Mouse (Mus musculus): ENCODE measurements around the gene Optn. TPM values are rescaled to one million over a fixed set of nuclear protein-coding genes. Genes with fewer than 3 reads are reported as not detected.

Gene Optn
- polyA plus RNA-seq, 1 experiment from 2014 or later: 12.4 TPM

DNA sequence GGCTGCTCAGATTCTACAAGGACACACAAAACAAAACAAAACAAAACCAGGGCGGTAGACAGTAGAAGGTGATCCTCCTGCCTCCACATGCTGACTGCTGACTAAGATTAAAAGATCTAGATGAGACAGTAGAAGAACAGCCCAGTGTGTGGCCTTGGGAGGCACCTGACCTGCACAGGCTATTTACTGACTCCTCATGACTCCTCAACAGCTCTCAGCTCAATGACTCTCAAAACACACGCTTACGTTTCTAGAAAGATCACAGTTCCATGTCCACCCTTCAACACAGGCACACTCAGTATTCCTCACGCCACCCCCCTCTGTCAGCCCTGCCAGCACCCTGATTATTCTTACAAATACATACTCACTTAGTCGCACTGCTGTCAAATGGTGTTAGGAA, 5.4 kb downstream of the Optn start:
- Histone ChIP-seq H3K9ac (no peak overlapping the region), H3K36me3 (no peaks in the 10 kb centered on the region), H3K4me3 (replicated peaks) (no peak overlapping the region), H3K27ac (no peak overlapping the region), H3K4me1 (no peaks in the 10 kb centered on the region), H3K4me2 (no peak overlapping the region), H3K27me3 (replicated peaks) (no peaks in the 10 kb centered on the region), H3K9me3 (no peaks in the 10 kb centered on the region)
- ATAC-seq (ENCODE audit: insufficient read depth, low FRiP score, low read depth): no peak
- WGBS: 83% methylated on average over 5 of the region's 5 CpGs

DNA sequence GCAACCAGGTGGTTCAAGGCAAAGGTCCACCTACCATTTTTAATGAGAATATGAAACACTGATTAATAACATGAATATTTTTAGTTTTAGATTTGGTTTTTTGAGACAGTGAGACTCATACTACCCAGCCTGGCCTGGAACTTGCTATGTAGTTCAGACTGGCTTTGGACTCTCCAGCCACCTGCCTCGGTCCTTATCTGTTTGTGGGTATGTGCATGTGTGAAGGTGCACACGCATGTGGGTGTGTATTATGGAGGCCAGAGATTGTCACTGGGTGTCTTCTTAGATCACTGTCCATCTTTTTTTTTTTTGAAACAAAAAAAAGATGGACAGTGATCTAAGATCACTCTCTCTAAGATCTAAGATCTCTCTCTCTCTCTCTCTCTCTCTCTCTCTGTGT, 13.3 kb downstream of the Optn start:
- ATAC-seq (ENCODE audit: insufficient read depth, low FRiP score, low read depth): no peak
- Histone ChIP-seq H3K27ac (no peak overlapping the region), H3K36me3 (no peaks in the 10 kb centered on the region), H3K4me2 (no peak overlapping the region), H3K4me1 (no peaks in the 10 kb centered on the region), H3K9me3 (no peaks in the 10 kb centered on the region), H3K27me3 (replicated peaks) (no peaks in the 10 kb centered on the region), H3K9ac (no peak overlapping the region), H3K4me3 (replicated peaks) (no peak overlapping the region)
- WGBS: 81% methylated on average over 2 of the region's 2 CpGs

DNA sequence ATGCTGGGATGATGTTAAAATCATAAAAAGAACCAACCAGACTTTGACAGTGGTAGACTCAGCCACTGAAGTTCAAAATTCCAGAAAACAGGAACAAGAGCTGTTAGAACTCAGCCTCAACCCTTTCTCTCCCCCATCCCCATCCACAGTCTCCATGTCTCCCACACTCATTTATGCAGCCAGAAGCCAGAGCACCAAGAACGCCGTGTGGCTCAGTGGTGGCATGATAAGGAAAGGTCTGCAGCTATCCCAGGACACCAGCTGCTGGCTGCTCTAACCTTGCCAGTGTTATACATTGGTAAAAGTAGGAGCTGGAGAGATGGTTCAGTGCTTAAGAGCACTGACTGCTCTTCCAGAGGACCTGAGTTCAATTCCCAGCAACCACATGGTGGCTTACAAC, 16.8 kb downstream of the Optn start:
- H3K27me3 ChIP-seq (replicated peaks): no peaks in the 10 kb centered on the region
- 72% methylated on average over 2 of the region's 2 CpGs for WGBS
- H3K4me1 ChIP-seq: no peaks in the 10 kb centered on the region
- no peak for ATAC-seq (ENCODE audit: insufficient read depth, low FRiP score, low read depth)
- H3K36me3 ChIP-seq: no peaks in the 10 kb centered on the region
- no peak overlapping the region for H3K4me3 ChIP-seq (replicated peaks)
- no peak overlapping the region for H3K4me2 ChIP-seq
- H3K9ac ChIP-seq: no peak overlapping the region
- H3K9me3 ChIP-seq: no peaks in the 10 kb centered on the region
- H3K27ac ChIP-seq: no peak overlapping the region

DNA sequence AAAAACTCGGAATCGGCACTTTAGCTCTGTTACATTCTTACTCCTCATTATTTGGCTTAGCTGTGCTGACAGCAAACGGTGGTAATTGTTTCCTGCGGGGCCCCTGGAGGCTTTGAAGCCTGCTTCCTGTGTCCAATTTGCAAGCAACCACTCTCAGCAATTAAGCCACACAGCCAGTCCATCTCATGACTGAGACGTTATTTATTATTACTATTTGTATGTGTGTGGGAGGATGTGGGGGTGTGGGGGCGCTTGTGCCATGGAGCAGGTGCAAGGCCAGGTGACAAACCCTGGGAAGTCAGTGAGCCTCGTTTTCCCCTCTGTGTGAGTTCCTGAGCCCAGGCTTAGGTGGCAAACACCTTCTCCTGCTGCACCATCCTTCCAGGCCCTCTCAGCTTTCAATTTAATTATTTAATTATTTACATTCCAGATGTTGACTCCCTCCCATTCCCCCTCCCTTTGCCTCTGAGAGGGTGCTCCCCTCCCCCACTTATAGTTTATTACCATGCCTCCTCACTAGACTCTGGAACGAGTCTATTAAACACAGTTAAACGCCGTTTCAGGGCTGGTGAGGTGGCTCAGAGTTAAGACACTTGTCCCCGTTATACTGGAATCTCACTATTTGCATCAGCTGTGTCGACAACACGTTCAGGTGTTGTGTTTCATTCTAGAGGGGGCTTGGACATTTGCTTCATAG, 18.4 kb downstream of the Optn start:
- 40% methylated on average over 13 of the region's 13 CpGs for WGBS
- H3K36me3 ChIP-seq: no peaks in the 10 kb centered on the region
- H3K9me3 ChIP-seq: no peaks in the 10 kb centered on the region
- H3K4me2 ChIP-seq: no peak overlapping the region
- H3K27ac ChIP-seq: no peak overlapping the region
- ATAC-seq (ENCODE audit: insufficient read depth, low FRiP score, low read depth): no peak
- H3K4me3 ChIP-seq (replicated peaks): no peak overlapping the region
- H3K27me3 ChIP-seq (replicated peaks): no peaks in the 10 kb centered on the region
- no peaks in the 10 kb centered on the region for H3K4me1 ChIP-seq
- H3K9ac ChIP-seq: no peak overlapping the region

DNA sequence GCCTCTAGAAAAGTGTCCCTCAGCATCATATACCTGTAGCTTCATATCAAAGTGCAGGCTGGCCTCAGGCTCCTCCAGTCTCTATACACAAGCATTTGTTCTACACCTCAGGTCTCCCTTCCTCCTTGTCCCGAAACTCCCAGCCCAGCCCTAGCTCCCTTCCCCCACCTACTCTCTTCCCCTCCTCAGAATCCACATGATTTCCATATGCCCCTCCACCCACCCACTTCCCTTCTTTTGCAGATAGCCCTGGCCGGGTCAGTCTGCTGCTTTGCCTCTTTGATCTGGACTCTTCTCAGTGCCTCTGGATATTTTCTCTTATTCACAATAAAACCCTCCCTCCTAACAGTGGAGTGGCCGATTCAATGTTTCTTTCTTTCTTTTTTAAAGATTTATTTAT, 19.5 kb downstream of the Optn start:
- H3K4me2 ChIP-seq: no peak overlapping the region
- no peak overlapping the region for H3K9ac ChIP-seq
- H3K9me3 ChIP-seq: no peaks in the 10 kb centered on the region
- no peaks in the 10 kb centered on the region for H3K36me3 ChIP-seq
- H3K4me3 ChIP-seq (replicated peaks): no peak overlapping the region
- H3K27me3 ChIP-seq (replicated peaks): no peaks in the 10 kb centered on the region
- no peaks in the 10 kb centered on the region for H3K4me1 ChIP-seq
- 51% methylated on average over 3 of the region's 3 CpGs for WGBS
- no peak overlapping the region for H3K27ac ChIP-seq
- no peak for ATAC-seq (ENCODE audit: insufficient read depth, low FRiP score, low read depth)

DNA sequence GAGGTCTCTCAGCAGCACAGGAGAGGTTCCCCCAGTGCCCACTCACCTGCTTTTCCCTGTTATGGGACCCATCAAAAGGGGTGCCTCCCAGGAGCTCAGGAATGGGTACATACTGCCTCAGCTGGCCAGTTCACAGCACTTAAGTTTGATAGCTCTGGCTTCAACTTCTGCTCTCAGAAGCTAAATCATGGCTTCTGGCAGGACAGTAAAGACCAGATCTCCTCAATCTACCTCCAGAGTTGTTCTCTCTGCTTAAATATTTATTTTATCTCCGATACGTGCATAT, 20.4 kb downstream of the Optn start:
- ATAC-seq (ENCODE audit: insufficient read depth, low FRiP score, low read depth): no peak
- Histone ChIP-seq H3K4me1 (no peaks in the 10 kb centered on the region), H3K4me3 (replicated peaks) (no peak overlapping the region), H3K27me3 (replicated peaks) (no peaks in the 10 kb centered on the region), H3K9me3 (no peaks in the 10 kb centered on the region), H3K9ac (no peak overlapping the region), H3K27ac (no peak overlapping the region), H3K4me2 (no peak overlapping the region), H3K36me3 (no peaks in the 10 kb centered on the region)
- 73% methylated on average over 2 of the region's 2 CpGs for WGBS

DNA sequence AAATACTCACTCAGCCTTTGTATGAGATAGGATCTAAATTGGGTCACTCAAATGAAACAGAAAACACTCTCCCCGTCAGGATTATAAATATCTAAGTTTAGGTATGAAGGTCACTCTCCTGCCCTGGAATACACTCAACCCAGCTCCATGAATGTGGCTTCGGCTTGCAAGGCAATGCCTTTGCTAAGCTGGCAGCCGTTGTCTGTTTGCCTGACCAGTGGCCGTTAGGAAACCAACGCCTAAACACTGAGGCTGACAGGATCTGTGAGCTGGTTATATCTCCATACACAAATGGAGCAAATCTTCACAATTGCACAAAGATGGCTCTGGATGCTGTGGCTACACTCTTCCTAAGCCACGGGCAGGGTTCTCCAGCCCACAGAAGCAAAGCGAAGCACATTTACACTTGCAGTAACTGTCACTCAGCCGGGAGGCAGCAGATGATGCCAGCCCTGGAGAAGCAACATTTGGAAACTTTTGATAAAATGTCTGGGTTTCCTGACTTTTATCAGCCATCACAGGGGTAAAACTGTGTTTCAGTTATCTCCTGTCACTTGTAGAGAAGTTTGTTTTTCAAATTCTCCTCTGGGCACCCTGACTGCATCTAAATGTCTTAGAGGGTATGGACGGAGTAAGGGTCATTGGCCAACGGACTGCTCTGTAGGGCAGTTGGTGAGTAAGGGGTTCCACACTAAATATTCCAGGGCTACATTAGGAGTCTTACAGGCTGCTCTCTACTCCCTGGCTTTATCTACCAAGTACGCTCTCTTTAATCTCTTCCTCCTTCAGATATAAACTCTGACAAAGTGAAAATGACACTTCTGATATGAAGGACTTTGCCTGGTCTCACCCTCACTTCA, 21.0 kb downstream of the Optn start:
- Histone ChIP-seq H3K4me1 (no peaks in the 10 kb centered on the region), H3K36me3 (no peaks in the 10 kb centered on the region), H3K4me2 (no peak overlapping the region), H3K9ac (no peak overlapping the region), H3K27ac (no peak overlapping the region), H3K9me3 (no peaks in the 10 kb centered on the region), H3K27me3 (replicated peaks) (no peaks in the 10 kb centered on the region), H3K4me3 (replicated peaks) (no peak overlapping the region)
- ATAC-seq (ENCODE audit: insufficient read depth, low FRiP score, low read depth): no peak
- 65% methylated on average over 11 of the region's 11 CpGs for WGBS

DNA sequence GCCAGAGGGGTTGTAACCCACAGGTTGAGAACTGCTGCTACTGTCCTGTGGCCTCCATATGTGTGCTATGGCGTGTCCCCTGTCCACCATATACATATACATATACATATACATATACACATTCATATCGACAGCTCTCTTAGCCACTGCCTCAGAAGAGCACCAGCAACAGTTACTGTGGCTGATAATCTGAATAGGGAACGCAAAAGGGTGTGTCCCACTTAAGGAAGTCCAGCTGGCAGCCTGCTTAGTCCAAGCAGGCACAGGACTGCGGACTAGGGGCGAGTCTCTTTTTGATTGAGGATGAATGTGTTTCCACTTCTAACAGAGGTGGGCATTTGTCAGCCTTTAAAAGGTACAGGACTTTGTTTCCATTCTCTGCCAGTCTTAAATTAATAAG, 22.0 kb downstream of the Optn start:
- no peak overlapping the region for H3K9ac ChIP-seq
- H3K9me3 ChIP-seq: no peaks in the 10 kb centered on the region
- 64% methylated on average over 5 of the region's 5 CpGs for WGBS
- ATAC-seq (ENCODE audit: insufficient read depth, low FRiP score, low read depth): no peak
- H3K4me1 ChIP-seq: no peaks in the 10 kb centered on the region
- no peak overlapping the region for H3K27ac ChIP-seq
- H3K36me3 ChIP-seq: no peaks in the 10 kb centered on the region
- H3K4me3 ChIP-seq (replicated peaks): no peak overlapping the region
- no peak overlapping the region for H3K4me2 ChIP-seq
- H3K27me3 ChIP-seq (replicated peaks): no peaks in the 10 kb centered on the region

DNA sequence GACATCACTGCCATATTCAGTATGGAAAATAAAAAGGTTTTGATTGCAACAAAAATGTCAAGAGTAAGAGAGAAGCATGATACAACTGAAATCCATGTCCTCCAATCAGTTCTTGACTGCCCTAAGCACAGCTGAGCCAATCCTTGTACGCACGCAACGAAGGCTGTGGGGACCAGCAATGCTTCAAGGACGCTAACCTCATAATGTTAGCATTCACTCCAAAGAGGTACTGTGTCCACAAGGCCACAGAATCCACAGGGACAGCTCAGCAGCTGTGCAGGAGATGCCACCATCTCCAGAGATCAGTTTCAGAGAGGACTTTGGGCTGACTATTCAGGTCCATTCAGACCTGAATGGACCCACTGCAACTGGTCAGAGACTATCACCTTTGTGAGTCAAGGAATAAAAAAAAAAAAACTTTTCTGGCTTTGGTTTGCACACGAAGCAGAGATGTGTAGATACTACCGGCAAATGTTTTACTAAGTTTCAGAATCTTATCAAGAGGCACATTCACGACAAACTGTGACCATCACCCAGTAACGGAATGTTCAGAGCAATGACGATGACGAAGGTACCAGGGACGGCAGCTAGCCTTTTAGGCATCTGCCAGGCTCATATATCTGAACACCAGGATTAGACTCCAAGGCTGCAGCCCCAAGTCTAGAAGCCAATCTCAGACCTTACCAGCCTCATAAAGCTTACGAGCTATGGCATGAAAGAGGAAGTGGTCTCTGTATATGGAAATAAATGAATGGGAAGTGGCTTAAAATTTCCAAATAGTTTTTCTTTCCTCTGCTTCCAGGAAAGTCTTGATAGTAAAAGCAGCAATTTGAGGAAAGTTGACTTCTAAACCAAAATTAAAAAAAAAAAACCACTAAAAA, 23.3 kb downstream of the Optn start:
- no peak for ATAC-seq (ENCODE audit: insufficient read depth, low FRiP score, low read depth)
- 73% methylated on average over 12 of the region's 12 CpGs for WGBS
- Histone ChIP-seq H3K4me2 (no peak overlapping the region), H3K36me3 (no peaks in the 10 kb centered on the region), H3K9me3 (no peaks in the 10 kb centered on the region), H3K4me3 (replicated peaks) (no peak overlapping the region), H3K27me3 (replicated peaks) (no peaks in the 10 kb centered on the region), H3K27ac (peak overlapping the region; percentile 60), H3K4me1 (no peaks in the 10 kb centered on the region), H3K9ac (no peak overlapping the region)

DNA sequence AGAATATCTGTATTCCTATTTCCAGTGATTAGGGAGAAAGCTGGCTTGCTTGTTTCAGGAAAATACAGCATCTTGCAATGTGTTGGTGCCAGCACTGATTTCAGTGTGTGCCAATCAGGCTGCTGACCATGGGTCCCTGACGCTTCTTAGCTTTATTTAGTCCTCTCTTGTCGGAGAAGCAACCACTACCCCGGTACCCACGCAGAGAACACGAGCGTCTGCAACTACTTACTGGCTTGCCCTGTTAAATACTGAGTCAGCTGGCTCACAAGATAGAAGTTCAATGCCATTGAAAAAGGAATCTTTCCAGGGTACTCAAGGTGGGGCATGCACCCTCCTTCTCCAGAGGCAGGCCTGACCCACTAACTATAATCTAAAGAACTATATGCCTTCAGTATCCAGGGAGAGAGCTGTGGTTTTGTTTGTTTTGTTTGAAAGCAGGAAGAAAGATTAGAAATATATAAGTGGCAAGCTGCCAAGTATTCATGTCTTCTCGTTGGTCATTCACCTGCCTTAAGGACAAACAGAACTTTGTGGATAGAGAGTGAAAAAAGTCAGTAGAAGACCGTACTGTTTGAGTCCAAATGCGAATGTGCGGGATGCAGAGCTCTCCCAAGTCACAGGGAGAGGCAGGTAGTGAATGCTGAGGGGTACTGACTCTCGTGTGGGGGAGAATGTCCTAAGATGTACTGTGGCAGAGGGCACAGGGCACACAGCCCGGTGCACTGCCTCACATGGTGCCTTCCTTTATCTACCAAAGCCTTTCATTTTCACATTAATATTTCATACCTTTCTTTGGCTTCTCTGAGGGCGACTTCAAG, 24.3 kb downstream of the Optn start:
- Histone ChIP-seq H3K36me3 (no peaks in the 10 kb centered on the region), H3K27ac (peak overlapping the region; percentile 60), H3K4me2 (no peak overlapping the region), H3K9ac (no peak overlapping the region), H3K4me3 (replicated peaks) (no peak overlapping the region), H3K27me3 (replicated peaks) (no peaks in the 10 kb centered on the region), H3K9me3 (no peaks in the 10 kb centered on the region), H3K4me1 (no peaks in the 10 kb centered on the region)
- ATAC-seq (ENCODE audit: insufficient read depth, low FRiP score, low read depth): peak; percentile 79
- 68% methylated on average over 13 of the region's 13 CpGs for WGBS

DNA sequence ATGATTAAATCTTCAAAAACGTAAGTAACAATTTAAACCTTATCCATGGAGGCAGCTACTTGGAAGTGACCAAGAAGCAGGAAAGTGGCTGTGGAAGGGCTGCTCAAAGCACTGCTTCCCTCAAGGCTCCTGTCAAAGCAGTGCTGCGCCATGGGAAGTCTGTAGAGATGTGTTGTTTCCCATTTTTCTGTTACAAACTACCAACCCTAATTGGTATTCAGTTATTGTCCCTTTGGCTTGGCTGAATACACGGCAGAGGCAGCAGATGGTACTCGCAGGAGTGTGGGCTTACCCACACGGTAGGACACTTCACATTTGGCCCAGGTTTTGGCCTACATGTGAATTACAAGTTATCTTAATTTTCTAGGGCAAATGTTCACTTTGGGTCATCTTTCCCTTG, 25.5 kb downstream of the Optn start:
- Histone ChIP-seq H3K27me3 (replicated peaks) (no peaks in the 10 kb centered on the region), H3K4me2 (no peak overlapping the region), H3K9ac (no peak overlapping the region), H3K27ac (no peak overlapping the region), H3K4me1 (peaks cover 3% of the 10 kb centered on the region; the same call in 1 of the 2 replicates), H3K9me3 (no peaks in the 10 kb centered on the region), H3K4me3 (replicated peaks) (no peak overlapping the region), H3K36me3 (no peaks in the 10 kb centered on the region)
- WGBS: 86% methylated on average over 5 of the region's 5 CpGs
- no peak for ATAC-seq (ENCODE audit: insufficient read depth, low FRiP score, low read depth)
